Mouse (Mus musculus) bone marrow macrophage, adult 2 months (primary cell): Measurements from ENCODE around the gene Mitd1.

Source experiments
- CTCF ChIP-seq: IDR thresholded peaks from 2 replicates; pipeline ENCODE4 v1.5.1; 2012; ENCODE audit warnings: low read depth, mild to moderate bottlenecking, low read length, moderate library complexity
- POLR2A ChIP-seq: IDR thresholded peaks from 2 replicates; pipeline ENCODE4 v1.6.1; 2012; ENCODE audit warnings: mild to moderate bottlenecking, low read depth, low read length, borderline replicate concordance

DNA sequence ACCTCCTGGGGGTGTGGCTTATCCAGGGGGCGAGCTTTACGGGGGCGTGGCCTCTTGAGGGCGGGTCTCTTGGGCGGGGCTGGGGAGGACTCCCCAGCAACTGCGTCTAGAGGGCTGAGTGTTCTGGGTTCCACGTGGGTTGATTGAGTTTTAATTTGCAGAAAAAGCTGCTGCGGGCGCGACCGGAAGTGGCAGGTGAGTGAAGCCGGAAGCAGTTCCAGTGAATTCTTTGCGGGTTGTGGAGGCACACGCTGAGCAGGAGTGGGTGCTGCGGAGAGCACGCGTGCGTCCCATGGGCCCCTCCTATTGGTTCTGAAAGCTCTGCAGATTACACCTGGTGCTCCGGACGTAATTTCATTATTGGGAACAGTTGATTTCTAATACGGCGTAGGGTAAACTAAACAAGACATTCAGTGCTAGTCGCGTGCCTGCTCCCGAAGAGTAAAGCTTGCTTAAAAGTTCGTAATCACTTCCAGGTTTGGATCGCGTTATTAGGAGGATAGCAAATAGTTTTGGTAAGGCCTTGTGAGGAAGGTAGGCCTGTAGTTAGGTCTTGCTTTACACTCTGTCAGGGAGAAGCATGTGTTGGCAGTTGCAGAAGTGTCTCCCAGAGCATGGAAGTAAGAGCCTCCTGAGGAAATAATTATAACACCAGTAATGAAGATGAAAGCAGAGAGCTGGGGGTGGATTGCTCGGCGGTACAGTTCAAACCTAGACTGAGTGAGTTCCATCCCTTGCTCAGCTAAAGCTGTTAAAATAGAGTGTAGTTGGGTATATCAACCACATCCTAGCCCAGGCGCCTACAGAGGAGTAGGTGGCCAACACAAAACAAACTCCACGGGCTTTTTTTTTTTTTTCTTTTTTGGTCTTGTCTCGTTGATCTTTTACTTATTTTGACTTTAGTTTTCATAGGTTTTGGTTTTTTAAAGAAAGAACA, 17.8 kb downstream of the Mitd1 start:
- TF ChIP-seq CTCF (no peak), POLR2A (no peak)
